Mouse (Mus musculus) left cerebral cortex, postnatal 14 days (tissue): ENCODE results near the gene Cdc42. TPM values are rescaled to one million over a fixed set of nuclear protein-coding genes. Genes with fewer than 3 reads are reported as not detected.

Experiments used
- DNase-seq, 2 experiments: peaks; one replicate each; pipeline ENCODE4 v3.0.0; 2021 to 2022; ENCODE audit warnings: low spot score in 2 of 2, mixed read lengths in 1 of 2
- intact Hi-C: fragments of 180-260 bp; cut with DNase I; formaldehyde crosslinking; loops from one replicate; pipeline ENCODE4 v1.15.1; 2025
- long read RNA-seq, 2 experiments: library from polyadenylated mRNA; stranded (forward); transcript quantifications; one replicate each; pipeline ENCODE4 v2.0.0; 2021
- total RNA-seq, 2 experiments: library from RNA; stranded (reverse); gene quantifications; 2 replicates each; pipeline ENCODE4 v1.2.3; 2021

Gene Cdc42
- 100 to 1,000 TPM; 412 to 432 TPM for total RNA-seq
- long read RNA-seq, experiment 1, transcript Cdc42-202 (6 exons, 2,108 nt) = minor isoform, 193 of 615 reads
- long read RNA-seq, experiment 1, transcript Cdc42-201 (6 exons, 1,448 nt) = major isoform, 248 of 615 reads
- long read RNA-seq, experiment 1, partial matches to known transcripts = 127 of 615 reads
- long read RNA-seq, experiment 1, other reads (novel, unspliced or antisense) = 47 of 615 reads
- long read RNA-seq, experiment 2, transcript Cdc42-201 (6 exons, 1,448 nt) = minor isoform, 144 of 436 reads
- long read RNA-seq, experiment 2, transcript Cdc42-202 (6 exons, 2,108 nt) = major isoform, 149 of 436 reads
- long read RNA-seq, experiment 2, partial matches to known transcripts = 103 of 436 reads
- long read RNA-seq, experiment 2, other reads (novel, unspliced or antisense) = 40 of 436 reads

- intact Hi-C loops = no loop called here
- DNase-seq = peak; percentile 97 to 98
These were observed at the start of gene Cdc42 for GRCm38 (mm10) chr4:137357517-137358254. Cdc42 (minus strand) TSS chr4:137357720.

- no peak for DNase-seq
- intact Hi-C loops = no loop called here
These were observed 48.1 kb upstream of the Cdc42 start for GRCm38 (mm10) chr4:137405571-137405970.

- DNase-seq = no peak
- intact Hi-C loops = no loop called here
These were observed 39.4 kb upstream of the Cdc42 start for GRCm38 (mm10) chr4:137396641-137397525.

- DNase-seq = no peak
- intact Hi-C loops = no loop called here
These were observed 36.0 kb upstream of the Cdc42 start for GRCm38 (mm10) chr4:137393378-137394135.

GRCm38 (mm10) chr4:137392874-137393273 lies 35.4 kb upstream of the Cdc42 start:
- DNase-seq = no peak
- intact Hi-C loops = no loop called here

GRCm38 (mm10) chr4:137391287-137391686 lies 33.8 kb upstream of the Cdc42 start:
- intact Hi-C loops = no loop called here
- no peak for DNase-seq

- no peak for DNase-seq
- intact Hi-C loops = no loop called here
These were observed 32.7 kb upstream of the Cdc42 start for GRCm38 (mm10) chr4:137390196-137390595.

GRCm38 (mm10) chr4:137388983-137389382 lies 31.5 kb upstream of the Cdc42 start:
- no peak for DNase-seq
- intact Hi-C loops = loop anchor here (5.0 kb wide), 1 partner anchor 67 kb away; no protein-coding TSS in a partner anchor

GRCm38 (mm10) chr4:137388059-137388794 lies 30.7 kb upstream of the Cdc42 start:
- DNase-seq = peak; percentile 81 to 84
- intact Hi-C loops = loop anchor here (5.0 kb wide), 1 partner anchor 66 kb away; no protein-coding TSS in a partner anchor

GRCm38 (mm10) chr4:137387482-137388058 lies 30.1 kb upstream of the Cdc42 start:
- intact Hi-C loops = loop anchor here (5.0 kb wide), 1 partner anchor 65 kb away; no protein-coding TSS in a partner anchor
- no peak for DNase-seq

GRCm38 (mm10) chr4:137380702-137381605 lies 23.4 kb upstream of the Cdc42 start:
- DNase-seq = no peak
- intact Hi-C loops = no loop called here

- no peak for DNase-seq
- intact Hi-C loops = no loop called here
These were observed 22.3 kb upstream of the Cdc42 start for GRCm38 (mm10) chr4:137379713-137380255.

- intact Hi-C loops = no loop called here
- no peak for DNase-seq
These were observed 21.6 kb upstream of the Cdc42 start for GRCm38 (mm10) chr4:137379085-137379484.

GRCm38 (mm10) chr4:137377526-137378304 lies 20.2 kb upstream of the Cdc42 start:
- intact Hi-C loops = no loop called here
- DNase-seq = no peak

GRCm38 (mm10) chr4:137376778-137377177 lies 19.3 kb upstream of the Cdc42 start:
- intact Hi-C loops = no loop called here
- DNase-seq = no peak
